Mouse (Mus musculus) neural tube, embryonic 14.5 days (tissue): Measurements from ENCODE around the gene Mark3. TPM values are rescaled to one million over a fixed set of nuclear protein-coding genes. Genes with fewer than 3 reads are reported as not detected.

Experiments
- ATAC-seq: fragments of 200-750 bp; cut with Nextera tagmentation; 2 replicates; pipeline ENCODE4 v1.8.0; 2017; ENCODE audit warnings: low read depth, mild to moderate bottlenecking, moderate TSS enrichment, moderate library complexity
- H3K27ac ChIP-seq: fragments of 300-500 bp; sonication (generic); 2 replicates; pipeline ENCODE4 v1.5.1; 2014; ENCODE audit warnings: low read depth, mild to moderate bottlenecking, control low read depth, low read length, moderate library complexity, mixed read lengths
- H3K27me3 ChIP-seq: fragments of 300-500 bp; sonication (generic); 2 replicates; pipeline ENCODE4 v1.6.1; 2014; ENCODE audit warnings: low read length; ENCODE audit not compliant: control insufficient read depth, insufficient read depth
- H3K36me3 ChIP-seq: fragments of 300-500 bp; sonication (generic); 2 replicates; pipeline ENCODE4 v1.6.1; 2014; ENCODE audit warnings: low read length, mixed read lengths; ENCODE audit not compliant: control insufficient read depth, insufficient read depth
- H3K4me1 ChIP-seq: fragments of 300-500 bp; sonication (generic); 2 replicates; pipeline ENCODE4 v1.6.1; 2014; ENCODE audit warnings: low read length; ENCODE audit not compliant: control insufficient read depth, insufficient read depth
- H3K4me2 ChIP-seq: fragments of 300-500 bp; sonication (generic); 2 replicates; pipeline ENCODE4 v1.6.1; 2014; ENCODE audit warnings: mild to moderate bottlenecking, low read depth, low read length, control low read depth
- H3K4me3 ChIP-seq: fragments of 300-500 bp; sonication (generic); 2 replicates; pipeline ENCODE4 v1.5.1; 2014; ENCODE audit warnings: low read depth, low read length, control low read depth, mixed read lengths
- H3K9ac ChIP-seq: fragments of 300-500 bp; sonication (generic); replicated peaks from 2 replicates; pipeline ENCODE4 v1.6.1; 2014; ENCODE audit warnings: low read depth, mild to moderate bottlenecking, control low read depth, low read length, mixed read lengths
- H3K9me3 ChIP-seq: fragments of 300-500 bp; sonication (generic); 2 replicates; pipeline ENCODE4 v1.6.1; 2016; ENCODE audit warnings: low read length; ENCODE audit not compliant: control insufficient read depth
- WGBS: fragments of 180-500 bp; shearing (Covaris S2); extraction: QIAGEN DNeasy Blood & Tissue Kit; methylation state at CpG from one replicate; pipeline ENCODE4 v1.1.7; 2014; 5-methylcytosine and 5-hydroxymethylcytosine counted together
- polyA plus RNA-seq: library from polyadenylated mRNA; unstranded; fragments of >200 nt; fragmentation: Nextera tagmentation; extraction: Ambion mirVana; gene quantifications from 2 replicates; pipeline ENCODE4 v1.2.1, GENCODE M21; 2014

The Mark3 gene
- polyA plus RNA-seq, 1 experiment from 2014 or later: 78.1 TPM

GRCm38 (mm10) chr12:111672581-111672980, 98.3 kb downstream of the Mark3 start:
- ATAC-seq: no peak; the same call in 1 of the 2 replicates
- Histone ChIP-seq H3K27me3 (no peaks in the 10 kb centered on the region), H3K4me2 (peak overlapping the region; percentile 96), H3K4me1 (peaks cover 30% of the 10 kb centered on the region), H3K36me3 (0 out of 2 replicates have a peak, but pooled peaks cover 7% of the 10 kb centered on the region), H3K27ac (peak overlapping the region; percentile 90), H3K4me3 (peak overlapping the region; percentile 85), H3K9ac (peak overlapping the region; percentile 93), H3K9me3 (no peaks in the 10 kb centered on the region)
- WGBS: 8% methylated on average over 12 of the region's 12 CpGs

GRCm38 (mm10) chr12:111674850-111675486, 100.6 kb downstream of the Mark3 start:
- no peak for ATAC-seq

GRCm38 (mm10) chr12:111675797-111676580, 101.7 kb downstream of the Mark3 start:
- Histone ChIP-seq H3K27me3 (no peaks in the 10 kb centered on the region), H3K9ac (no peak overlapping the region), H3K4me1 (peaks cover 23% of the 10 kb centered on the region), H3K4me3 (no peak overlapping the region), H3K9me3 (no peaks in the 10 kb centered on the region), H3K36me3 (no peaks in the 10 kb centered on the region), H3K27ac (no peak overlapping the region), H3K4me2 (no peak overlapping the region)
- no peak for ATAC-seq
- 81% methylated on average over 6 of the region's 6 CpGs for WGBS

More at GRCm38 (mm10) chr12:111674850-111675486, 100.6 kb downstream of the Mark3 start:
- Histone ChIP-seq H3K9ac (no peak overlapping the region), H3K4me1 (peaks cover 30% of the 10 kb centered on the region), H3K9me3 (no peaks in the 10 kb centered on the region), H3K4me3 (no peak overlapping the region), H3K27me3 (no peaks in the 10 kb centered on the region), H3K36me3 (0 out of 2 replicates have a peak, but pooled peaks cover under 1% of the 10 kb centered on the region), H3K27ac (no peak overlapping the region), H3K4me2 (no peak overlapping the region)
- WGBS: 66% methylated on average over 2 of the region's 2 CpGs

GRCm38 (mm10) chr12:111677421-111677820, 103.1 kb downstream of the Mark3 start:
- Histone ChIP-seq H3K4me1 (peaks cover 23% of the 10 kb centered on the region), H3K27me3 (no peaks in the 10 kb centered on the region), H3K4me2 (peak overlapping the region; percentile 97), H3K9ac (peak overlapping the region; percentile 68), H3K36me3 (no peaks in the 10 kb centered on the region), H3K4me3 (peak overlapping the region; percentile 79), H3K9me3 (no peaks in the 10 kb centered on the region), H3K27ac (peak overlapping the region; percentile 97)
- ATAC-seq: no peak; the same call in none of the 2 replicates
- WGBS: 19% methylated on average over 5 of the region's 5 CpGs

GRCm38 (mm10) chr12:111677882-111678669, 103.8 kb downstream of the Mark3 start, which contains the start of gene Trmt61a:
Trmt61a (plus strand) TSS chr12:111678105.
- Histone ChIP-seq H3K27me3 (no peaks in the 10 kb centered on the region), H3K4me3 (peak within 1 kb of the TSS; percentile 79), H3K36me3 (no peaks in the 10 kb centered on the region), H3K9ac (peak within 1 kb of the TSS; percentile 68), H3K4me2 (peak within 1 kb of the TSS; percentile 97), H3K4me1 (peaks cover 20% of the 10 kb centered on the region), H3K9me3 (no peaks in the 10 kb centered on the region), H3K27ac (peak within 1 kb of the TSS; percentile 97)
- ATAC-seq: peak; percentile 91
- under 1% methylated on average over 51 of the region's 51 CpGs for WGBS

GRCm38 (mm10) chr12:111678670-111678933, 104.3 kb downstream of the Mark3 start:
- Histone ChIP-seq H3K27ac (no peak overlapping the region), H3K4me1 (peaks cover 20% of the 10 kb centered on the region), H3K9ac (peak overlapping the region; percentile 68), H3K4me2 (peak overlapping the region; percentile 97), H3K36me3 (no peaks in the 10 kb centered on the region), H3K4me3 (peak overlapping the region; percentile 79), H3K9me3 (no peaks in the 10 kb centered on the region), H3K27me3 (no peaks in the 10 kb centered on the region)
- no peak for ATAC-seq
- WGBS: 6% methylated on average over 13 of the region's 13 CpGs

GRCm38 (mm10) chr12:111678997-111679396, 104.7 kb downstream of the Mark3 start:
- ATAC-seq: no peak
- H3K9ac ChIP-seq: no peak overlapping the region
- 52% methylated on average over 7 of the region's 7 CpGs for WGBS

GRCm38 (mm10) chr12:111680661-111681060, 106.3 kb downstream of the Mark3 start:
- Histone ChIP-seq H3K27ac (no peak overlapping the region), H3K9me3 (no peaks in the 10 kb centered on the region), H3K4me3 (no peak overlapping the region), H3K36me3 (no peaks in the 10 kb centered on the region), H3K9ac (no peak overlapping the region), H3K4me2 (no peak overlapping the region), H3K27me3 (no peaks in the 10 kb centered on the region), H3K4me1 (peaks cover 20% of the 10 kb centered on the region)
- WGBS: 96% methylated on average over 13 of the region's 13 CpGs
- no peak for ATAC-seq

More at GRCm38 (mm10) chr12:111678997-111679396, 104.7 kb downstream of the Mark3 start:
- Histone ChIP-seq H3K4me3 (peak overlapping the region; percentile 79; the same call in 1 of the 2 replicates), H3K27me3 (no peaks in the 10 kb centered on the region), H3K9me3 (no peaks in the 10 kb centered on the region), H3K4me1 (peaks cover 20% of the 10 kb centered on the region), H3K27ac (no peak overlapping the region), H3K4me2 (peak overlapping the region; percentile 97), H3K36me3 (no peaks in the 10 kb centered on the region)
